Mouse (Mus musculus): ENCODE results near the gene D3Ertd254e.

GRCm38 (mm10) chr3:36207520-36208264, 56.9 kb downstream of the D3Ertd254e start:
- TF ChIP-seq POLR2A (IDR thresholded peaks at IDR 0.05; ENCODE audit: borderline replicate concordance, extremely low read depth, insufficient read depth, insufficient read length, poor library complexity, severe bottlenecking) (no peak), CTCF (IDR thresholded peaks at IDR 0.05; ENCODE audit: borderline replicate concordance, extremely low read depth, insufficient read depth, insufficient read length) (no peak)
